Mouse (Mus musculus) cortical plate, adult 2 months (tissue): ENCODE results near the gene Cdh15.

Experiments used
- CTCF ChIP-seq: fragments of 200-500 bp; IDR thresholded peaks from 2 replicates; pipeline ENCODE4 v1.5.1; 2011; ENCODE audit warnings: mild to moderate bottlenecking, control low read depth, low read length; ENCODE audit not compliant: insufficient read depth; ENCODE audit errors: extremely low read depth
- POLR2A ChIP-seq: fragments of 200-500 bp; IDR thresholded peaks from 2 replicates; pipeline ENCODE4 v1.6.1; 2011; ENCODE audit warnings: mild to moderate bottlenecking, low read length, control low read depth; ENCODE audit not compliant: insufficient read depth; ENCODE audit errors: extremely low read depth

GRCm38 (mm10) chr8:122897200-122897599 lies 49.4 kb downstream of the Cdh15 start:
- TF ChIP-seq CTCF (no peak), POLR2A (no peak)
